Mouse (Mus musculus) skeletal muscle tissue, adult 2 months (tissue): Measurements from ENCODE around the gene Nkain2.

Experiments used
- DNase-seq: peaks from one replicate; pipeline ENCODE4 v3.0.0-alpha.2; 2012; ENCODE audit warnings: low read depth, low spot score

The Nkain2 gene

GRCm38 (mm10) chr10:32889652-32890506, at the start of gene Nkain2:
Nkain2 (minus strand) TSS chr10:32890462.
- DNase-seq: no peak

DNA sequence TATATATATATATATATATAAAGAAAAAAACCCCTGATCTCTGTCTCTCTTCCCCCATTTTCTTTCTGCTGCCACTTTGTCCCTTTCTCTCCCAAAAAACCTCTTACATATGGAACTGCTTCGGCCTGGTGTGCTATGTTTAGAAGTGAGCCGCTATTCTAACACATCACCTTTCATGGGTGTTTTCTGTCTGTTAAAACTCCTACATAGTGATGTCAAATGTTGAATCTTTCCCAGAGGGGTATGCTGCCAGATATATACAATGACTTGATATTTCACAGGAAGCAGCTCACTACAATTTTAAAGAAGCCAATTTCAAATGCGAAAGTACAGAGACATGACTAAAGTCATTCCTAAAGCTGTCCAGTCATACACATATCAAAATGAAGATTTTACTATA, 49.6 kb upstream of the Nkain2 start:
- no peak for DNase-seq

GRCm38 (mm10) chr10:32895093-32895492, 4.8 kb upstream of the Nkain2 start:
- DNase-seq: no peak

- DNase-seq: peak; percentile 23
Observed at GRCm38 (mm10) chr10:32890507-32891131, 357 bp upstream of the Nkain2 start.

- no peak for DNase-seq
Observed at GRCm38 (mm10) chr10:32881977-32882376, 8.3 kb downstream of the Nkain2 start.

- DNase-seq: no peak
Observed at GRCm38 (mm10) chr10:32870691-32871406, 19.4 kb downstream of the Nkain2 start.

- DNase-seq: no peak
Observed at GRCm38 (mm10) chr10:32869541-32869940, 20.7 kb downstream of the Nkain2 start.

GRCm38 (mm10) chr10:32815210-32815883, 74.9 kb downstream of the Nkain2 start:
- DNase-seq: no peak

GRCm38 (mm10) chr10:32796215-32796614, 94.0 kb downstream of the Nkain2 start:
- no peak for DNase-seq

- DNase-seq: no peak
Observed at GRCm38 (mm10) chr10:32790541-32790940, 99.7 kb downstream of the Nkain2 start.

- no peak for DNase-seq
Observed at GRCm38 (mm10) chr10:32782732-32783359, 107.4 kb downstream of the Nkain2 start.

- no peak for DNase-seq
Observed at GRCm38 (mm10) chr10:32738989-32739388, 151.3 kb downstream of the Nkain2 start.

DNA sequence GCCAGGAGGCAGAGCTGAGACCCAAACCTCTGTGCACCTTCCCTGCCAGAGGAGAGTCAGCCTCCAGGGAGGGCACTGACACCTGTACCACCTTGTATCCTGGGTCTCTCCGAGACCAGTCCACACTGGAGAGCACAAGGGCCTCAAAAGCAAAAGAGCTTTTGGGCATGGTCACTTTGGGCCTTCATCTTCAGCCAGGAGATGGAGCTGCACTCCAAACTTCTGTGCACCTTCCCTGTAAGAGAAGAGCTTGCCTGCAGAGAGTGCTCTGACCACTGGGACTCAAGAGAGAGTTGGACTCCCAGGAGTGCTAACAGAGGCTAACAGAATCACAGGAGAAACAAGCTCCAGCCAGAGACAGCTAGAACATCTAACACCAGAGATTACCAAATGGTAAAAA, 183.7 kb downstream of the Nkain2 start:
- DNase-seq: peak; percentile 7

DNA sequence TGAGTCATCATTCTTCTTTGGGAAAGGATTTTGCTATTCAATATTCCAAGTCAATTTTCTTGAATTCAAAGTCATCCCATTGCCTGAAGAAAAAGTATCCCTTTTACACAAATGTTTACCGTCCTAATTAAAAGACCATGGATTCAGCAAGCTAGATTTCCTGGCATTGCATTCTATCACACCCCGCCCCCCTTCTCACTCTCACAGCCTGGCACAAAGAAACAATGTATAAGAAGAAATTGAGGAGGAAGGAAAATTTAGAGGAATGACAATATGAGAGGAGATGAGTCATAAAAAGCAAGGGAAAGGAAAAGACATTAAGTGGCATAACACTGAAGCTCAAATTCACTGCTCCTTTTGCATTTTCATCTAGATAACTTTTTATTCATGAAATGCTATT, 193.6 kb downstream of the Nkain2 start:
- no peak for DNase-seq

- DNase-seq: no peak
Observed at GRCm38 (mm10) chr10:32684548-32684947, 205.7 kb downstream of the Nkain2 start.

DNA sequence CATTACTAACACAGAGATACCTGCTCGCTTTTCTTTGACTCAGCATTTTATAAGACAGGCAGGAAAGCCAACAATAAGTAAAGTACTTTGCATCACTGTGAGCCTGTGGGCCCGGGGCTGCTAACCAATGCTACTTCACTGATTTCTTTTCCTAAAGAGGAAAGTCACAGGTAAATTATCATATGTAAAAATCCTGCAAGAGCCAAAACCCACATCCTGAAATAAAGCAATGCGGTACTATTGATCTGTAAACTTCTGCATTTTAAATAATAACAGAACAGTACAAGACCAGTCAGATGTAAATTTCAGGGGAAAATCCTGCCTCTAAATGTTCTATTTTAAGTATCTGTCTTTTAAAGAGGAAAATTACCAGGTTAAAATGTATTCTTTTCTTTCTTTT, 250.0 kb downstream of the Nkain2 start:
- DNase-seq: no peak

DNA sequence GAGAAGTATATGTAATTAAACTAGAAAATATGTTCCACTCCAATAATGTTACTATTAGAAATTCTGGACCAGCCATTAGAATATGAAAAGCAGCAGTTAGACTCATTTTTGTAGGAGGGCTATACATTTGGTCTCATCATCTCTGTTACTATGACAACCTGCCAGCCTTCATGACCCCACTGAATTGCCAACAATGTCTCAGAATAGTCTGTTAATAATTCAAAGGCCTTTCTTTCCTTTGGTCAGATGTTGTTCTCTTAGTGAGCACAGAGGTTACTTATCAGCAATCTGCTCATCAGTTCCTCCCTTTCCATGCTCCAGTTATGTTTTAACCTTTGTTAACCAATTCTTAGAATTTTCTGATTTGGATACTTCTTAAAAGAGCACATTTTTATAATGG, 251.1 kb downstream of the Nkain2 start:
- no peak for DNase-seq

GRCm38 (mm10) chr10:32631043-32631442, 259.2 kb downstream of the Nkain2 start:
- DNase-seq: no peak

DNA sequence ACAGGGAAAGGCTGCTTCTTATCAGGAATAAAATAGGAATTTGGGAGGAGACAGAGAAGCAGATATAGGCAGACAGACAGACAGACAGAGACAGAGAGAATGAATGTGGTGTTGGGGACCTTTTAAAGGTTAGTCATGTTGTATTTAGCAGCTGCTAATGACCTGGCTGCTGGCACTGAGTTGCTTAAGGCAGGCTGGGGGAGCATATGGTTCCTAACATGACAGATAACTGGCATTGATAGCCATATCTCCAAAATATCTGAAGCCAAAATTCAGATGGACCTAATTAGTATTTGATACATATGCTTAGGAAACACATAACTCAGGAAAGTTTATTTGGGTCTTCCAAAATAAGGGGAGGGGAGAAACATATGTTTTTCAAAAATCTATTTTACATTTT, 285.8 kb downstream of the Nkain2 start:
- no peak for DNase-seq

DNA sequence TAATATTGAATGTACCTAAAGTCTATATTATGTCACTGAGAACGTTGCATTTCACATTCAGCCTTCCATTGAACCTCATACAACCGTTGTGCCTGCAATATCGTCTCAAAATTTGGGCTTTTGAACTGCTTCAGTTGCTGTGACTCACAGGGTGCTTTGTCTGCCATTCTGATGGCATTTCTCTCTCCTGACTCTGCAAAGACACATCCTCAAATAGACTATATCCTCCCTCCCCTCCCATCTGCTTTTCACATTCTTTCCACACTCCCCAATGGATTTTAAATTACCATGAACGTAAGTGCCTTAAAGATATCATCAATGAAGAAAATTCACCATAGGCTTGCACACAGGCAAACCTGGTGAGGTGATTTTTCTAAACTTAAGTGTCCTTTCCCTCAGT, 287.5 kb downstream of the Nkain2 start:
- no peak for DNase-seq

- DNase-seq: no peak
Observed at GRCm38 (mm10) chr10:32594998-32595397, 295.3 kb downstream of the Nkain2 start.

DNA sequence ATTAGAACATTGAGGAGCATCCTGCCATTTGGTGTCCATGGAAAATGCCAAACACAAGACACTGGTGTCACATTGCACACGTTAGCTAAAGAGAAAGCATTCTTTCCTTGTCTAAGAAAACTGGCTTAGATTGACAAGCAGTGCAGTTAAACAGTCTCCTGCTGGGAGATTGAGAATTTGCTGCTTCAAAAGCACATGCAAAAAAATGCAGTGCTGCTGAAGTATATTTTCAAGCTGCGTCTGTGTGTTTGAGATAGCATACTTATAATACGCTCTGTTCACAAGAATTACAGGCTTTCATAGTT, 313.0 kb downstream of the Nkain2 start:
- no peak for DNase-seq
